Mouse (Mus musculus): ENCODE results near the gene Hnrnpul2. TPM values are rescaled to one million over a fixed set of nuclear protein-coding genes. Genes with fewer than 3 reads are reported as not detected.

The Hnrnpul2 gene
- polyA plus RNA-seq, 1 experiment from 2014 or later: 7.9 TPM

GRCm38 (mm10) chr19:8818301-8818798 is 1.5 kb upstream of the Hnrnpul2 start:
- H3K4me2 ChIP-seq: peak overlapping the region; percentile 80
- no peaks in the 10 kb centered on the region for H3K9me3 ChIP-seq (ENCODE audit: low read depth, low read length)
- no peak for DNase-seq
- H3K4me1 ChIP-seq (ENCODE audit: insufficient read depth): peaks cover 16% of the 10 kb centered on the region
- WGBS: 14% methylated on average over 14 of the region's 14 CpGs
- no peak for ATAC-seq (ENCODE audit: insufficient read depth)
- peak overlapping the region; percentile 100 for H3K27ac ChIP-seq (ENCODE audit: low read depth)
- H3K36me3 ChIP-seq (ENCODE audit: insufficient read depth): peaks cover 46% of the 10 kb centered on the region
- H3K9ac ChIP-seq: peak overlapping the region; percentile 56
- H3K4me3 ChIP-seq (ENCODE audit: low read depth, low read length): peak overlapping the region; percentile 100
- TF ChIP-seq CTCF (IDR thresholded peaks at IDR 0.05; ENCODE audit: low read depth): no peak
- no peaks in the 10 kb centered on the region for H3K27me3 ChIP-seq (ENCODE audit: insufficient read depth, low read length)

GRCm38 (mm10) chr19:8818801-8819595 is 812 bp upstream of the Hnrnpul2 start, which contains the start of gene Ttc9c:
Gene Ttc9c, minus strand, starts transcription at chr19:8819333.
- under 1% methylated on average over 33 of the region's 33 CpGs for WGBS
- DNase-seq: peak; percentile 100
- peaks cover 16% of the 10 kb centered on the region for H3K4me1 ChIP-seq (ENCODE audit: insufficient read depth)
- H3K9me3 ChIP-seq (ENCODE audit: low read depth, low read length): no peaks in the 10 kb centered on the region
- peak within 1 kb of the TSS; percentile 100 for H3K4me3 ChIP-seq (ENCODE audit: low read depth, low read length)
- peak within 1 kb of the TSS; percentile 80 for H3K4me2 ChIP-seq
- H3K9ac ChIP-seq: peak within 1 kb of the TSS; percentile 95
- H3K36me3 ChIP-seq (ENCODE audit: insufficient read depth): peaks cover 46% of the 10 kb centered on the region
- TF ChIP-seq CTCF (IDR thresholded peaks at IDR 0.05; ENCODE audit: low read depth): no peak
- H3K27me3 ChIP-seq (ENCODE audit: insufficient read depth, low read length): no peaks in the 10 kb centered on the region
- peak within 1 kb of the TSS; percentile 100 for H3K27ac ChIP-seq (ENCODE audit: low read depth)
- ATAC-seq (ENCODE audit: insufficient read depth): peak; percentile 92

GRCm38 (mm10) chr19:8820424-8820956 is 680 bp downstream of the Hnrnpul2 start:
- ATAC-seq (ENCODE audit: insufficient read depth): peak; percentile 18
- H3K36me3 ChIP-seq (ENCODE audit: insufficient read depth): peaks cover 48% of the 10 kb centered on the region
- under 1% methylated on average over 46 of the region's 48 CpGs for WGBS

GRCm38 (mm10) chr19:8821146-8821545 is 1.3 kb downstream of the Hnrnpul2 start:
- Histone ChIP-seq H3K27ac (ENCODE audit: low read depth) (peak overlapping the region; percentile 100; the same call in 1 of the 2 replicates), H3K9me3 (ENCODE audit: low read depth, low read length) (no peaks in the 10 kb centered on the region), H3K4me3 (ENCODE audit: low read depth, low read length) (peak overlapping the region; percentile 100), H3K4me2 (peak overlapping the region; percentile 80), H3K4me1 (ENCODE audit: insufficient read depth) (peaks cover 16% of the 10 kb centered on the region), H3K27me3 (ENCODE audit: insufficient read depth, low read length) (no peaks in the 10 kb centered on the region), H3K9ac (peak overlapping the region; percentile 95), H3K36me3 (ENCODE audit: insufficient read depth) (peaks cover 48% of the 10 kb centered on the region)
- WGBS: under 1% methylated on average over 7 of the region's 7 CpGs
- DNase-seq: peak; percentile 39
- no peak for TF ChIP-seq CTCF (IDR thresholded peaks at IDR 0.05; ENCODE audit: low read depth)
- ATAC-seq (ENCODE audit: insufficient read depth): no peak

More at GRCm38 (mm10) chr19:8820424-8820956, 680 bp downstream of the Hnrnpul2 start:
- peak overlapping the region; percentile 100 for H3K4me3 ChIP-seq (ENCODE audit: low read depth, low read length)
- H3K27me3 ChIP-seq (ENCODE audit: insufficient read depth, low read length): no peaks in the 10 kb centered on the region
- H3K4me1 ChIP-seq (ENCODE audit: insufficient read depth): peaks cover 16% of the 10 kb centered on the region
- no peaks in the 10 kb centered on the region for H3K9me3 ChIP-seq (ENCODE audit: low read depth, low read length)
- peak overlapping the region; percentile 100 for H3K27ac ChIP-seq (ENCODE audit: low read depth)
- peak overlapping the region; percentile 80 for H3K4me2 ChIP-seq
- no peak for TF ChIP-seq CTCF (IDR thresholded peaks at IDR 0.05; ENCODE audit: low read depth)
- DNase-seq: no peak
- peak overlapping the region; percentile 95 for H3K9ac ChIP-seq

DNA sequence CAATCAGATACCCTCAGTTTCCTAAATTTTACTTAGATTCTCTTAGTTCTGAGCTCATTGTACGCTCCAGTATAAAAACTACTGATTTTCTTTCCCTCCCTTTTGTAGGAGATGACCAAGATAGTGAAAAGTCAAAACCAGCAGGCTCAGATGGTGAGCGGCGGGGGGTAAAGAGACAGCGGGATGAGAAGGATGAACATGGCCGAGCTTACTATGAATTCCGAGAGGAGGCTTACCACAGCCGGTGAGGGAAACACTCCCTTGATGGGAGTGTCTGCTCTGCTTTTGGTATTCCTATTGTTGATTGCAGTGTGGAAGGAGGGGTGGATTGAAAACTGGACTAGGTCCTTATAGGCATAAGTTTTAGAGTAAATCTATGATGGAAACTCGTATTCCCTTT is 2.9 kb downstream of the Hnrnpul2 start:
- peaks cover 52% of the 10 kb centered on the region for H3K36me3 ChIP-seq (ENCODE audit: insufficient read depth)
- H3K27ac ChIP-seq (ENCODE audit: low read depth): no peak overlapping the region
- peaks cover 10% of the 10 kb centered on the region for H3K4me1 ChIP-seq (ENCODE audit: insufficient read depth)
- H3K4me3 ChIP-seq (ENCODE audit: low read depth, low read length): peak overlapping the region; percentile 100
- no peaks in the 10 kb centered on the region for H3K27me3 ChIP-seq (ENCODE audit: insufficient read depth, low read length)
- peak overlapping the region; percentile 80 for H3K4me2 ChIP-seq
- no peaks in the 10 kb centered on the region for H3K9me3 ChIP-seq (ENCODE audit: low read depth, low read length)
- TF ChIP-seq CTCF (IDR thresholded peaks at IDR 0.05; ENCODE audit: low read depth): no peak
- H3K9ac ChIP-seq: peak overlapping the region; percentile 37
- DNase-seq: no peak
- no peak for ATAC-seq (ENCODE audit: insufficient read depth)
- WGBS: 71% methylated on average over 8 of the region's 8 CpGs

- Histone ChIP-seq H3K27me3 (ENCODE audit: insufficient read depth, low read length) (no peaks in the 10 kb centered on the region), H3K9ac (no peak within 1 kb of the TSS), H3K4me3 (ENCODE audit: low read depth, low read length) (no peak within 1 kb of the TSS), H3K36me3 (ENCODE audit: insufficient read depth) (peaks cover 100% of the 10 kb centered on the region), H3K9me3 (ENCODE audit: low read depth, low read length) (no peaks in the 10 kb centered on the region), H3K4me1 (ENCODE audit: insufficient read depth) (no peaks in the 10 kb centered on the region), H3K27ac (ENCODE audit: low read depth) (no peak within 1 kb of the TSS), H3K4me2 (no peak within 1 kb of the TSS)
- ATAC-seq (ENCODE audit: insufficient read depth): no peak
- 88% methylated on average over 8 of the region's 8 CpGs for WGBS
- peak; percentile 11 for DNase-seq
- no peak for TF ChIP-seq CTCF (IDR thresholded peaks at IDR 0.05; ENCODE audit: low read depth)
Measured at GRCm38 (mm10) chr19:8829660-8830059, 9.8 kb downstream of the Hnrnpul2 start, which contains the start of gene AC129217.1. Gene AC129217.1, plus strand, starts transcription at chr19:8829773.

- no peaks in the 10 kb centered on the region for H3K4me1 ChIP-seq (ENCODE audit: insufficient read depth)
- DNase-seq: no peak
- H3K4me2 ChIP-seq: no peak overlapping the region
- H3K9me3 ChIP-seq (ENCODE audit: low read depth, low read length): no peaks in the 10 kb centered on the region
- no peak for ATAC-seq (ENCODE audit: insufficient read depth)
- no peak for TF ChIP-seq CTCF (IDR thresholded peaks at IDR 0.05; ENCODE audit: low read depth)
- H3K9ac ChIP-seq: no peak overlapping the region
- WGBS: 88% methylated on average over 8 of the region's 8 CpGs
- H3K4me3 ChIP-seq (ENCODE audit: low read depth, low read length): no peak overlapping the region
- peaks cover 98% of the 10 kb centered on the region for H3K36me3 ChIP-seq (ENCODE audit: insufficient read depth)
- H3K27ac ChIP-seq (ENCODE audit: low read depth): no peak overlapping the region
- no peaks in the 10 kb centered on the region for H3K27me3 ChIP-seq (ENCODE audit: insufficient read depth, low read length)
Measured at GRCm38 (mm10) chr19:8830664-8831063, 10.9 kb downstream of the Hnrnpul2 start.
